Mouse (Mus musculus) embryo, embryonic 11.5 days (tissue): ENCODE data around the gene Hsfy2.

Experiments
- DNase-seq: peaks from one replicate; pipeline ENCODE4 v3.0.0-alpha.2; 2012; ENCODE audit warnings: low read depth, low spot score

Hsfy2 gene

DNA sequence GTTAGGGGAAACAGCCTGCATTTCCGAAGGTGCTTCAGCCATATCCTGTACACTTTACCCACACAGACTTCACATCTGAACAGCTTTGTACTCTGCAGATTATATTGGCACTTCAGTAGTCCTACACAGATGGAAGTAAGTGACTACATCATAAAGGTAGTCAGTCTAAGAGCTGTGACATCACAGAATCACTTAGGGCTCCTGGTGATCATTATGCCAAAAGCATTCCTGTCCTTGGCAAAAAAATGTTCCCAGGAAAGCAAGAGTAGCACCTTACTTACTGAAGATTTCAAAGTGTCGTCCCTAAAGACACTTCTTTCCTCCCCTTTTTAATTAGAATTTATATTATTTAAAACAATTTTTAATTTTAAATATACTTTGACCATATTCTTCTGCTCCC, at the start of gene Hsfy2:
TSS of gene Hsfy2 (minus strand) at position 101 of the 400 bp plus-strand sequence.
- no peak for DNase-seq

DNA sequence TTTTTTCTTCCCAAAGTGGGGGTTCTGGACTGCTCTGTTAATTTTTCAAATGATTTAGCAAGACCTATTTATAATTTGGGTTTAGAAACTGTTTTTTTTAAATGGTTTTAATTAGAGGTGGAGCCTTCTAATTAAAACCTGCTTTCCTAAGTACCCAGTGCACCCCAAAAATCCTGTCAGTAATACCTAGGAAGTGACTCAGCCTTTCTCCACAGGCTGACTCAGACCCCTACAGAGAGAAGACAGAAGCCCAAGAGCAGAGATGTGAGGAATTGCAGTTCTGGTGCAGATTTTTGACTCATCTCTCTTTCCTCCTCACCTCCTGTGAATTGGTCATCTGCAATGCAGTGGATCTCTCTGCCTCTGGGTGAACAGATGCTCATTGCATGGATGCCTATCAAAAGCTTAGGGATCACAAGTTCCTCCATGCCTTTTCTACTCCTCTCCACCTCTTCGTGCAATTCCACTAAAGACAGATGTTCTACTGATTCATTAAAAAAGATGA, 47.9 kb upstream of the Hsfy2 start:
- no peak for DNase-seq

DNA sequence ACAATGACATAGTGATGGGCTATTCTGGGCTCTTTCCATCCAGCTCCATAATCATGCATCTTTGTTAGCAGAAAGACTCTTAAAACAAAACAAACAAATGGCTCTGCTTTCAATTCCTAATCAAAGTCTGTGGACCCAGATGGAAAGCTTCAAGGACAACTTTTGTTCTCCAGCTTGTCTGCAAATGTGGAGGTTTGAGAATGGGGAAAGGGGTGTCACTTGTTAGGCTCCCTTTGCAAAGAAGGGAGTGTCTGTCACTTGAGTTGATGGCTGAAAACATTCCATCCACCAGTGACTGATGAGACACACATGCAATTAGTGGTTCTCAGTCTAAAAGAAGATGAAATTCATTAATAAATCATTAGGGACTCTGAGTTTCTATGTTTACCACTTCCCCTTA, 47.3 kb upstream of the Hsfy2 start:
- no peak for DNase-seq

DNA sequence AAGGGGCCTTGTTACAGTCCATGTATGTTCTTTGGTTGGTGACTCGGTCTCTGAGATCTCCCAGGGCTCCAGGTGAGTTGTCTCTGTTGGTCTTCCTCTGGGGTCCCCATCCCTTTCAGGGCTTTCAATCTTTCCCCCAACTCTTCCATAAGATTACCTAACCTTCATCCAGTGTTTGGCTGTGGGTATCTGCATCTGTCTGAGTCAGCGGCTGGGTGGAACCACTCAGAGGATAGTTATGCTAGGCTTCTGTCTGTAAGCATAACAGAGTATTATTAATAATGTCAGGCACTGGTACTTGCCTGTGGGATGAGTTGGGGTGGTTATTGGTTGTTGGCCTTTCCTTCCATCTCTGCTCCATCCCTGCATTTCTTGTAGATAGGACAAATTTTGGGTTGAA, 44.0 kb upstream of the Hsfy2 start:
- DNase-seq = no peak

DNA sequence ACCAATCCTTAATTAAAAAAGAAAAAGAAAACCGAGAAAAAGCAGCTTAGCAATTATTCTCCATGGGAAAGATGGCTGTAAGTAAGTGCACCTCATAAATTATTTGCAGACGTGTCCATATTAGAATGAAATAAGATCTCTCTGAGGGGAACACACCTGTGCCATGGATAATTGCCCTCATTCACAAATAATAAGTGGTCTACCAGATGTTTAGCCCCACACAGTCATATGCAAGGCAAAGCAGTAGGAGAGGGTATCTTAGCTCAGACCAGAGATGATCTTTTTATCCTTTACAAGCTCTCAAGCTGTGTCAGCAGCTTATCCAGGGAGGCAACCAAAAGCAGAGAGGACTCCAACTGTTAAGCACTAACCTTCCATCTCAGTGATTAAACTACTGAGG, 38.0 kb upstream of the Hsfy2 start:
- DNase-seq = peak; percentile 8

DNA sequence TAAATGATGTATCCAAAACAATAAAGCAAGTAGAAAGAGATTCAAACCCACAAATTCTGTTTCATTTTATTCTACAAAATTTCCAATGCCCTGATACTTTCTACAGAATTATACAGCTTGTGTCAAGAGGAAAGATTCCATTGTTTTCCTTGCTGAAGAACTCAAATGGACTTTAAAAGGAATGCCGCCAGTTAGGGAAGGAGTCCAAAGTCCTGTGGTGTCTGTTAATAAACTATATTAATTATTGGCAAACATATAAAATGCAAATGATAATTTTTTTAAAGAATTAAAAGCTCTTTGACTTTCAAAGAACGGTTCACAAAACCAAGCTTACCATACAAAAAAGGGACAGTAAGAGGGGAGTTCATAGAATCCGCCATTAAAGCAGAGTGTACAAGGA, 37.4 kb upstream of the Hsfy2 start:
- no peak for DNase-seq

DNA sequence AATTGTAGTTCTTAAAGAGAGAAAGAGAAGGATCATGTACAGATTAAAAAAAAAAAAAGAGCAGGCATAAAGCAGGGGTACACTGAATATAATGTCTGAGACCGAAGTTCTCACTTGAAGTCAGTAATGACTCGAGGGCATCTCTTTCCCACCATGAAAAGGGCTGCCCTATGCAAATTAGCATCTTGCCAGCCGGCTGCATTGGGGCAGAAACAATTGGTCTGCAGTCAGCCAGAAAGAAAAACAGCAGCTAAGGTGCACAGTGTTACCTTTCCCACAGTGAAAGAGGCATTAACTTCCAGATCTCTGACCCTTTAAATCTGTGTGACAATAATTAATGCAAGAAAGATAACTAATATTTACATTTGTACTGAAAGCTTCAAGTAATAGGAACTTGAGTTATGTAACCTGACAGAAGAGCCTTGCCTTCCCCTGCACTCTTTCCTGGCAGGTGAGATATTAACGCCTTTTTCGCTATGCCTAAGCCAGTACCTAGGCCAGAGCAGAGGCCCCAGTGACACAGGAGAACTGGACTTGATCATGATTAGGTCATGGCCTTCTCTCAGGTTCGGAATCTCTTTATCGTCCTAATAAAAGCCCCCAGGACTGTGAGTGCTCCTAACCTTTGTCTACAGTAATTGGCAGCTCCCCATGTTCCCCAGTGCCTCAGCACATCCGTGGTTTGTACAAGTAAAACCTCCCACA, 34.2 kb upstream of the Hsfy2 start:
- no peak for DNase-seq

DNA sequence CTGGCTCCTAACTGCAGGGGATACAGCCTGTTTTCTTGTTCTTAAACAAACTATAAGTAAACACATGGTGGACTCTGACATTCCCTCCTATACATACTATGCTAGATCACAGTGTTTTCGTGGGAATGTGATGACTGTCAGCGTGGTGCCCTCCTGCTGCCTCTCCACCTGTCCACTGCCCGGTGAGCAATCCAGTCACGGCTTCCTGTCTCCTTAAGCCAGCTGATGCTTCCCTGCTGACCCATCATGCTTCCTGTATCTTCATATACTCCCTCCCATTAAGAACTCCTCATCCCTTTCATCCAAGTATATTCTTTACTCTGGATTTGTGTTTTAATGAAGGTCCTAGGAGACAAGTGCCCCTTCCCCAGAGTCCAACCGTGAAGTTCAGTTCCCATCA, 33.3 kb upstream of the Hsfy2 start:
- no peak for DNase-seq

DNA sequence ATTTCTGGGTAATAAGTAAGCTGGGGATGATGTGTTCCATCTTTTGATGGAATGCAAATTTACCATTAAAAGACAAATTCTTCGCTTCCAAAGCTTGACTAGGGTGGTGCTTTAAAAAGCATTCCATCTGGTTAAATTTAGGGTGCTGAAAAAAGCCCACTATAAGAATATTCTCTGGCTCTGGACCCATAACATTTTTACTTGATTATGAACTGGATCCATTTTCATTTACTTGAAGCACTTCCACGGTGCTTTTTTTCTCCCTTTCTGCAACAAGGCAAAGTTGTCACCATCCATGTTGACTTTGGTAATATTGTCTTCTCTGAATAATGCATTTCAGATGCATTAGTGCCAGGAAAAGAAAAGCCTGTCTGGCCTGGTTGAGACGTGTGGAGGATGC, 27.4 kb upstream of the Hsfy2 start:
- no peak for DNase-seq

DNA sequence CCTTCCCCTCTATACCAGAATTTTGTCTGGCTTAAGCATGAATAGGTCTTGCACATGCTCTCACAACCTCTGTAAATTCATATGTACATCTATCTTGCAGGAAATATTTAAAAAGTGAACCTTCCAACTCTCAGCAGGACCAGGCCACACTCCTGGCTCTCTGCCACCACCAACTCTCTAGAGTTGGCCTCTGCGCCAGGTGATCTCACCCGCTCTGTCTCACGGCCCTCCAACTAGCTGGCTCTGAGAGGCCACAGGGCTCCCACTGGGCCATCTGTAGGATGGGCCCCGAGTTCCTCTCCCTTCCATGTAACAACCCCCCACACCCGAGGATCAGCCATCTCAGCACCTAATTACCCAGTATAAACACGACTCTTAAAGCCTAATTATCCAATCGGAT, 10.4 kb downstream of the Hsfy2 start:
- DNase-seq = no peak

DNA sequence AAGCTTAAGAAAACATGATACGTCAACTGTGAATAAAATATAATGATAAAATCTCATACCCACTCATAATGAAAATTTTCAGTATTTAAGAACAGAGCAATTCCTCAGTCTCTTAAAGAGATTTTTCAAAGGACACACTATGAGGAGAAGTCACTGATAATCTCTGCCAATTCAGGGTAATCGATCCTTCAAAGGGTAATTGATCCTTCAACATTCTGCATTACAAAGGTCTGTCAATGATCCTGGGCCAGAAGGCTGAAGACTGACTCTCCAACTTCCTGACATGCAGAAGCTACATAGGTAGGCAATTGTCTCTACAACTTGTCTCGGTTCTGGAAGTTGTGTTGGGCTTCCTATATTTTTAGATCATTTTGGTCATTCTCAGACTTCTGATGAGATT, 12.9 kb downstream of the Hsfy2 start:
- no peak for DNase-seq

DNA sequence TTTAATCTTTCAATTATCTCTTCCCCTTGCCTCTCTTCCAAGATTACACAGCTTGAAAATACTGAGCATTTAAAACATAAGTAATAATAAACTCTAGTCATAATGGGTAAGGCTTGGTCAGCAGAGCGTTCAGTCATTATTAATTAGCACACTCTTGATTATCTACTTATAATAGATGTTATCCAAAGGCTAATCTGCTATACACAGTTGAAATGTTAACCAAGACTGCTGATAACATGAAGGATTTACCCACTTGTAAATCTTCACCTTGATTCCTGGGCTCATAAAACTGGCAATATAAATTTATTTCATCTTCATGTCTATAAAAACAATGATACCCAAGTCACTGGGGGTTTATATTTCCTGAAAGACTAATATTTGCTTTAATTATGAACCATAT, 24.9 kb downstream of the Hsfy2 start:
- no peak for DNase-seq
